Mouse (Mus musculus) lung, postnatal 25 days (tissue): ENCODE measurements at regions not wholly inside any gene's neighbourhood (a gene's known extent, or its start where the extent isn't known, plus 50 kb on each side); places are given as distances from the start of the nearest gene placed in this dataset.

Experiments used
- DNase-seq: peaks from one replicate; pipeline ENCODE4 v3.0.0; 2022; ENCODE audit warnings: low spot score

DNA sequence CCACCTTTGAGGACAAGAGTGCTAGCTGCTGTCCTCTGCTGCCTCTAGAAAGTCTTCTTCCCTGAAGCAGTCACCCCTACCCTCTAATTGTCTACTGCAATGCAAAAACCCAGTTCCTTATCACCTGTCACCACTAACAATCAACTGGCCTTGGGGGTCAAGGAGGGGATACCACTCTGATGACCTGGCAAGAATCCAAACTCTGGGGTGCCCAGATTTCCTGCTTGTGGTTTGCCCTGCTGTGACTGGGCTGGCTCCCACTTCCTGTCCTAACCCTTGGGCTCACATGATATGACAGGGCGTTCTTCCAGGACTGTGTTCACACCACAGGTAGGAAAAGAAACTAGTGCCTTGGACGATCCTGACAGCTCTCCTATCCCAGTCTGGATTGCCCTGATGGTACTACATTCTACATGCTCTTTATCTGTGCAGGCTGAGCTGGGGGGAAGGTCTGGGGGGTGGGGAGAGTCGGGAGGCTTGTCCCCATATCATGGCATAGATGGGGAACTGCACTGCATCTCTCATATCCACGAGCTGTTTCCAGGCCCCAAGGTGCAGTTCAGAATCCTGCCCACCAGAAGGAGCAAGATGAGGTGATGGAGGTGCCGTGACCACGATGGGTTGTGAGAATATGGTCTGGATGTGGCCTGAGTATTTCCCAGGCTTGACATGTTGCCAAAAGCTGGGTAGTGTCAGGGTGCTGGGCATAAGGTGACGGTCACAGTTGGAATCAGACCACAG is 81.0 kb downstream of the Maf start:
- no peak for DNase-seq

DNA sequence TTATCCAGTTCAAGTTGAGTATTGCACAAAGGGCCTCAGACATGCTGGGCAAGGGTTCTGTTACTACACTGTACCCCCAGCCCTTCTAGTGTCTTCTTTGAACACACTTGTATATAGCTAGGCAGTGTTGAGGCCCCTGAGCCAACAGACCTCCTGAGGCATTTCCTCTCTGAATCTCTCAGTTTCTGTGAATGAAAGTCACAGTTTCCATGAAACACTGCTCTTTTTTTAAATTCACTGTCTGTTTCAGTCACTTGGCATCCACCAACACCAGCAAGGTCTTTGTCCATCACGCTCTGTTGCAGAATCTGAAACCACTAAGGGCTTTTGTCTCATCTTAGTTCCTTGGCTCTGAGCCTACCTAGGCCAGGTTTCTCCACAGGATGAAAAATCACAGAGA is 82.5 kb downstream of the Maf start:
- DNase-seq = no peak

DNA sequence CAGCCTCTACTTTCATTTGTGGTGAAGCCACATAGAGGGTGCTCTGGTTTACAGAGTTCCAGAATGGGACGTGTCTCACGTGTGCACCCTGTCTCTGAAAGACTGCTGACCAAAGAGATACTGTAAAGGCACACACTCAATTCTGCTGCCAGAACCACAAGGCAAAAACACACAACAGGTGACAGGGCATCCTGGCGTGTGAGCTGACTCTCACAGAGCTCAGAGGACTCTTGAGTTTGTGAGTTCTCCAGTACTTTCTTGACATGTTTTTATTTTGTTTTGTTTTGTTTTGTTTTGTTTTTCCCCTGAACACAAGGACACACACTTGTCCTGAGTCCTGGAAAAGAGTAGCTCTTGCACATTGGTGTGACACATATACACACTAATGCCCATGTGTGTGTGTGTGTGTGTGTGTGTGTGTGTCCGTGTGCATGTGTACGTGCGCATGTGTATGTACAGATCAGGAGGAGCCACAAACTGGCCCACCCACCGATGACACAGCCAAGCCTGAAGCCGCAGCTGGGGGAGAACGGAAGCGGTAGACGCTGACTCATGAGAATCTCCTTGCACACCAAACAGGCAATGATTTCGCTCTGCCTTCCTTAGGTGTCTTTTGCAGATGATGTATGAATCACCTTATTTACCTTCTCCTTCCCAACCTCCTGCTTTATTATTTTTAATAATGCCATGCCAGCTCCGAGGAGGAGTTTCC is 89.4 kb downstream of the Maf start:
- peak; percentile 8 for DNase-seq

DNA sequence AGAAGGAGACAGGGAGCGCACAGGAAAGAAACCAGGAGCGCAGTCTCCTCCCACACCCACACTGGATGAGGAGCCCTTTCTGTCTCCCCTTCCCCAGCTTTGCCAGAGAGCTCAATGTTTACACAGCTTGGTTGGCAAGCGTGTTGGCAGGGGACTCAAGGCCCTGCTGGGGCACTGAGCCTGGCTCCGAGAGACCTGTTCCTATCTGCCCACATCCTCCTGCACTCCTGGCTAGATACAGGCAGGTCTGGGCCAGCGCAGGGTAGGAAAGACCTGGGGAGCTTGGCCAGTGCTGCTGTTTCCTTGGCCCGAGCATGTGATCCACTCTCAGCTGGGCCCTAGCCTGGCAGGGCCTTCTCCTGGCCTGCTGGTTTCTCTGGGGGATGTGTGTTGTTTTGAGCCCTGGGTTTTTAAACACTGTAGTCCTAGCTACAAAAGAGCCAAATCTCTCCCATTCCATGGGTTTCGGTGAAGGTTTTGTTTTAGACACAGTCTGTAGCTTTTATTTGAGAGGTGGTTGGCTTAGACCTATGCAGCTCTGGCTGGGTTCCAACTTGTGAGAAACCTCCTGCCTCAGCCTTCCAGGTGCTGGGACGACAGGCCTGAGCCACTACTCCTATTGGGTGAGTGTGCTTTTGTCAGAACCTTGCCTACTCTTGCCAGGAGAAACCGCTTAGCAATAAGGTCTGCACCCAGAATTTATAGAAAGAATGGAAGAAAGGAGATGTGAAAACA is 90.6 kb downstream of the Maf start:
- no peak for DNase-seq

DNA sequence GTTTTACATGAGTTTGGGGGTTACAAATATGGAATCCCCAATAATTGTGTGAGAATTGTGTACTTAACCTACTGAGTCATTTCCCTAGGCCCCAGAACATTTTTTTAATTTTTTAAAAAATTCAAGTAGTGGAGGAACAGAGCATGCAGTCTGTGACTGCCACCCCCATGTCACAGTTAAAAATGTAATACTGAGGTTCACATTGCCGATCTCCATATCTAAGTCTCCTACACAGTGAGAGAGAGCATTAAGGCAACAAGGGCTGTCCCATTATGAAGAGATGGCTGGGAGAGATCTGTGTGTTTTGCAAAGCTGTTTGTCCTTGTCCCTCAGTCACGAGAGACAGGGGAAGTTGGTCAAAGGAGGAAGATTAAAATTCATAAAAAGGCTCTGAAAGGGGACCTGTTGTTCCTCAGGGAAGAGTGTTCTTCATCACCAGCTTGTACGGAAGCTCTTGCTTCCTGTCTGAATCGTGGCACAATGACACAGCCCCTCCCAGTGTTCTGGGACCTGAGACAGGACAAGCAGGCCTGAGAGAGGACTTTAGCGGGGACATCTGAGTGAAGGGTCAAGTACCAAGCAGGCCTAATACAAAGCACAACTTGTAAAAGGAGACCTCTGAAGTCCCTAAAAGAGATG is 93.5 kb downstream of the Maf start:
- DNase-seq = peak; percentile 13

DNA sequence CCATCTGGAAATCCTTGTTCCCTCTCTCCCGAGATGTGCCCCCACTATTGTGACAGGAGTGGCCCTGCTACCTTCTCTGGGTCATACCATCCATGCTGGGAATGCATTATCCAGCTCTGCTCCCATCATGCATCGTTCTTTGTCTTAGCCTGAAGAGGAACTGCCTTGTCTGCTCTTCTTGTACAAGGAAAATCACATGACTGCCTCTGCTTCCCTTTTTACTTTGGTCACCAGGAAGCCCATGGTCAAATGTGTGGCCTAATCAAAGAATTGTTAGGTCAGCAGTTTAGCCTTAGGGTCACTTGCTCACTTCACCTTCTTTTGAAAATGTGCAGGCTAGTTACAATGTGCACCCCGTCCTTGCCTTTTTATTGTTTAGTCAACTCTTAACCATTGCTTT is 95.5 kb downstream of the Maf start:
- peak; percentile 19 for DNase-seq

DNA sequence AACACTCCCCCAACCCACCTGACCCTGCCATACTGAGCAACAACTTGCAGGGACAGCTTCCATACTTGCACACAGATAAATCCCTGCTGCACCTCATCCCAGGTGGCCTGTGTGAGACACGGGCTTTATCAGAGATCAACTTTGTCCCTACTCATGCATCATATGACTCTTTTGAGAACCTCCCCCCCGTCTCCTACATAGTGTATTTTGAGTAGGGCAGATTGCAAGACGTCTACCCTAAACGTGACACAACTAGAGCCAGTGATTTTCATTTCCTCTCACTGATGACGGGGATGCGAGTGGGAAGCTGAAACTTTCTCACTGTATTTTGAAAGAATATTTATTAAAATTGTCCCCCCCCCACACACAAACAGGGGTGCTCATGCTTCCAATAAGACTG is 107.8 kb downstream of the Maf start:
- DNase-seq = no peak

DNA sequence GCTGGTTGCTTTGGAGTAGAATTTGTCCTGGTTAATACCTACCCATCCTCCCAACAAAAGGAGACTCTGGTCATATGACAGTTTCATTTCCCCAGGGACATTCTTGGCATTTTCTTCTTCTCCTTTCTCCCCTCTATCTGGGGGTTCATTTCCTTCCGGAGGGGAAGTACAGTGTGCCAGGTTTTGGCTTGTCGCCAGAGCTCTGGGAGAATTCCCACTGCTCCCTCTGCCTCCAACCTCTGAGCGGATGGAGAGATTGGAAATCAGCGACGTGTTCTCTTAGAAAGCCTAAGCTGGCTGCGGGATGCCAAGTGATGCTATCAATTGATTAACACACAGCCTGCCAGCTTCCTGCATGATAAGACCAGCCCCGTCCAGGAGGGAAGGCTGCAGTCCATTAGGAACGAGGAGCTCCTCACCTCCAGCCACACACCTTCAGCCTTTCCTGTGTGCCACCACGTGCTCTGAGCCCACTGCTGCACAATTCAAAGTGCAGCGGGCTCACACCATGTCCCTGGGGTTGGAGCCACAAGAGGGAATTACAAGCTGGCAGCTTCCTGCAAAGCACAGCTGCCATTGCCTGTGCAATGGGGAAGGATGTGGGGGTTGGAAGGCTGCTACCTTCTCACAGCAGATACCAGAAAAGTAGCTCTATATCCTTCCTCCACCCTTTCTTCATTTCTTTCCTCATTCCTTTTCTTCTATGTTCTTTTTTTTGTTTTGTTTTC is 110.2 kb downstream of the Maf start:
- no peak for DNase-seq

DNA sequence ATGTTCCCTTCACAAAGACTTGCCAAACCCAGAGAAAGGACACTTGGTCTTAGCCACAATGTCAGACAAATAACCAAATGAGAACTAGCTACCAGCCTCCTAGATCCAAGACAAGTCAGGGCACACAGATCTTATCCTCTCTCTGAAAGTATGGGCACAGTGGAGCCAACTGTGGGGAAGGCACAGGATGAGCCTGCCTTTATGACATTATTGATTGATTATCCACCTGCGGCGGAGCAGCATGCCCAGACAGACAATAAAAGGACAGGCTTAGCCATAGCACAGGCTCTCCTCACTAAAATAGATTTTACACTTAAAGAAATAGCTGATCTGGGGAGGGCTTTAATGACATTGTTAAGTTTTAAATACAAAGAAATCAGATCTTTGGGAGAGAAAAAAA is 117.9 kb downstream of the Maf start:
- DNase-seq = no peak

DNA sequence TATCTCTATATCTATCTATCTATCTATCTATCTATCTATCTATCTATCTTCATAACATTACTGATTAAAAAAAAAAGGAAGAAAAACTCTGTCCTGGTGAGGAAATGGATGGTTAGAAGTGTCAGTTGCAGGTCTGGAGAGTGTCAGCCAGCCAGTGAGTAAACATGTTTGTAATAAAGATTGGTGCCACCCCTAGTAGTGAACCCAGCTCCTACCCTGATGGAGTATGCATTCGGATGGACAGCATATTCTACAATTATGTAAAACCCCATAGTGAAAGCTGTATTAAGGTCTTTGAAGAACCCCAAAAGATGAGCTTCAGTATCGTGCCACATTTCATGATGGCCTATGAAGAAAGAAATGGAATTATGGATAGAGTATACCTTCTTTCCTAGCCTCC is 118.5 kb downstream of the Maf start:
- no peak for DNase-seq

DNA sequence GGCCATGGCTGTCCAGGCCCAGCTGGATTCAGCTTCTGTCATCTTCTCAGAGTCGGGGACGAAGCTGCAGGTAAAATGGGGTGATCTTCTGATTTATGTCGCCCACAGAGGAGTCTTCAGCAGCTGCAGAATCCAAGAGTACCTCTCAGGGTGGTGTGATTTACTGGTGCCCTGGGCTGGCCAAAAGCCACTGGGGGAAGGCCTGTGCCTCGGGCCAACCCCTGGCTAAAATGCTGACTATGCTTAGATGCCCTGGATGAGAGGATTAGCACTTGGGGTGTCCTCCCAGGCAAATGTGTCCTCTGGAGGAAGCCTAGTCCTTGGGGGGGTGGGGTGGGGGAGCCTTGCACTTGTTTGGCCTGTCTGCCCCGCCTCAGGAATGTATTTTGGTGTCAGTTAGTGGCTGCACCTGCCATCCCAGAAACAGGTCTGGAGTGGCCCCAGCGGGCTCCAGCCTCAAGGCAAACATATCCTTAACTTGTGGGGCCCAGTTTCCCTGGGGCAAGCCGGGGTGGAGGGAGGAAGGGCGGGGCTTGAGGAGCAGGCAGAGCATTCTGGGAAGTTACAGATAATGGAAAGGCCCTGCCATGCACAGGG is 123.2 kb downstream of the Maf start:
- no peak for DNase-seq

DNA sequence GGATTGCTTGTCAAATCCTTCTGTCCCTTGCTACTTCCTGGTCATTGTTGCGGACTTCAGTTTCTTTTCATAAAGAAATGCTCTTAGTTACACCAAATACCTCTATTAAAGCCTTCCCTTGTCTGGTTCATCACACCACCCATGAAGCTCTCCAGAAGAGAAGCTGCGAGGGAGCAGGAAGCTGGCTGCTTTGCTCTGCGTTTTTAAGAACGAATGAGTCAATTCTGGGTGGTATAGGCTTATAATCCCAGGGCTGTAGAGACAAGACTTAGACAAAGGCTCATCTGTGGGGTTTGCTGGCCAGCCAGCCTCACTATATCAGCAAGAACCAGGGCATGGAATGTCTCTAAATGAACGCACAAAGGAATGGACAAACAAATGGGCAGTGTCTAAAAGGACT is 124.4 kb downstream of the Maf start:
- DNase-seq = no peak

DNA sequence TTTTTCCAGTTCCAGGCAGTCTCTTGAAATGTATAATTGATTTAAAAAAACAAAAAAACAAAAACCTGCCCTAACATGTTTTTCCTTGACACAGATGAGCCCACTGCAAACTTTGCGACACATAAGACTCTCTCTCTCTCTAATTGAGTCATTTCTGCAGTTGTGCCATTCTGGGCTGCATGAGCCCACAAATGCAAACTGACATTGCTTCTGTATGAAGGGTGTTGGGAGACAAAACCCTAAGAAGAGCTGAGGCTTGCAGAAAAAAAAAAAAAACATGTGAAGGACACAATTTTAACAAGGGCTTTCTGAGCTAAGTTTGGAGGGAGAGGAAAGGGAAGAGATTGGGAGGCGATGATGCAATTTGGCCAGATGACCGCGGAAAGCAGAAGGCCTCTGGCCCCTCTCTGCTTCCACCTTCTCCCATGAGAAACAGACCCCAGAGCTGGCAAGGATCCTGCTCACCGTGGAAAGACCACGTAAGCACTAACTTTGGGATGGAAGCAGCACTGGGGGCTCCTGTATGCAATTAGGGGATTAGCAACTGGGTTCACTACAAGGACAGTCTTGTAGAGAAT is 125.6 kb downstream of the Maf start:
- DNase-seq = no peak

DNA sequence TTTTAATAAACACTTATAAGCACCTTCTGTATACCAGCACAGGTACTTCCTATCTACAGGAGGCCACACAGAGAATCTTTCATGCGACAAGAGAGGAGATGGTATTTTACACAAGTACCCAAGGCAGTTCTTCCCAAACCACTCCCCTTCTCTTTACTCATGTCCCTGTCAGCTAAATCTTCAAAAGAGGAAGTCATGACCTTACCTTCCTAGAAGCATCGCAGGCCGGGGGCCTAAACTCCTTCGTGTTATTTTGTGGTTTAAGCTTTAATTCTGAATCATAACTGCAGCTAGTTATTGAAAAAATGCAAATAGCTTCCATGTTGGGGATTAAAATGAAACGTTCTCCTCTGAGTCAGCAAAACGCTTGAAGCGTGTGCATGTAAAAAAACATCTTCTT is 139.2 kb downstream of the Maf start:
- DNase-seq = no peak

DNA sequence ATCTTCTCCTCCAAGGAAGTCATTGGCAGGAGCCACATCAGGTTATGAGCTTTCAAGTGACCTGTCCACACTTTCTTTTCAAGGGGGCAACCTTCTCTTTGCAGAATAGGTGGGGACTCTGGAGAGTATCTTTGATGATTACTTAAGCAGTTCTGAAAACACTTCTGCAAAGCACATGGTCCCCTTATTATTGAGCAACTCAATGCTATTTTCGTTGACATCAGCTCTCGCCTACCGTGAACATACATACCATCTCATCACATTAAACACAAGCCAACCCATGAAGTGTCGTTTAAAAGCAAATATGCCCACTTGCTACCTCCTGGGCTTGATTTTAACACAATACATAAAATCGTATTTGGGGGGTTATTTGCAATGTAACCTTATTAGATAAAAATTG is 141.8 kb downstream of the Maf start:
- no peak for DNase-seq

DNA sequence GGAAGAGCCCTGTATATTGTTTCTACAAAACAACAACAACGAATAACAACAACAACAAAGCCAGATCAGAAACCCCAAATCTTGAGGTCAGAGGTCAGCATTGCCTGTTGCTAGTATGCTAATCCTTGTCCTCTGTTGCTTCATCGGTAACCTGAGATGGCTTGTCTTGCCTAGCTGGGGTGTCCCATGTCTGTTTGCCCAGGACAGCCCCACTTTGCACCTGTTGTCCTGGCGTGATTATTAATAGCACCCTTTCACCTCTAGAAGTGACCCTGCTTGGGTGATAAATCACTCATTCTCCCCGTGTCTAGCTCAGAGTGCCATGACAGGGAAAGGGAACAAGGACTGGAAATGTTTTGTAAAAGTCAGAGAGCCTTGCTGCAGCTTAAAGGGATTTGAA is 145.2 kb downstream of the Maf start:
- DNase-seq = no peak

DNA sequence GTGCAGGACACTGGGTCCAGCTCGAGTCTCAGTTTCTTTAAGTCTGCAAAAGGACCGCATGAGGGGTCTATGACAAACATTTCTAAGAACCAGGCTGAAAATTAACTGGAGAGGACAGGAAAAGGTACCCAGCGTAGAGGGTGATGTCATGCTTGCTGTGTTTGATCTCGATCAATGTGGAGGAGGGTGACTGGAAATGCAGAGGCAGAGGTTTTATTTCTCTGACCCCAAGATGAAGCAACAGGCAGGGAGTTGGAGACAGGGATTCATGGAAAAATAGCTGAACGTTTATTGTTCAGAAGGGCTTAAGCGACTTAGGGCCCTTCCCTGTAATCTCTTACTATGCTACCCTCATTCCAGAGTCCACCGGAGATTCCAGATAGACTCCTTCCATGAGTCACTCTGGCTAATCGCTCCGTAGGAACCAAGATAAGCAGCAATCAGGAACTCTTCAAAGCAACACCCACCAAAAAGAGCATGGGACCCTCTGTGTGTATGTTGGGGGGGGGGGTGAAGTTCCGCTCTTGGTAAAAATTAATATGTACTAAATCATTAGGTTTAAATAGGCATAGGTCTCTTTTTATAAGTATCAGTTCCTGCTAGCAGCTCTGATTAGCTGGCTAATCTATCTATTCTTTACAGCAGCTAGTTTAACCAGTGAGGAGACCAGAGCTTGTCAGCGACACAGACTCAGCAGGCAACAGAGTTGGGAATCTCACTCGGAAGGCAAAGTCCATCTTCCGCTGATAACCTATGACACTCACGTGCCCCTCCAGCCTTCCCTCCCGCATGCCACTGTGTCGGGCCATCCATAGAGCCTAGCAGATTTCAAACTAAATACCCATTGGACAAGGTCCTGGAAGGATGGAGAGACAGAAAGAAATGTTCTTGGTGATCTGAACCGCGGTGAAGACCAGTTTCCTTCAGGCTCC is 146.3 kb downstream of the Maf start:
- no peak for DNase-seq

DNA sequence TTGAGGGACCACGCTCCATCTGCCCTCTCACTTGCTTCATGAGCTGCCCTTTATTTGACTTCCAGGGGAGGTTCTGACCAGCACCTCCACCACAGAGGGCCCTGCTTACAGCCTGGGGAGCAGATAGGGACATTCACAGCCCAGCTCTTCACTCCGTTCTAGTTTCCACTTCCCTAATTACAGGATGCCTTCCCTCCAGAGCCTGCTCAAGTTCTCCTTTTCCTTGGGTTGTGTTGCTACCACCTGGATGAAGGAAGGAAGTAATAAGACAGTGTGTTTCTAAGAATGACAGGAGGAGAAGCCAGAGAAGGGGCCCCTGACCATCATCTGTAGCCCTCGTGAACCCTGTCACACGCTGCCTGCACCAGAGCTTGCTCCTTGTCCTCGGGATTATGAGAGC is 152.1 kb downstream of the Maf start:
- DNase-seq = no peak

DNA sequence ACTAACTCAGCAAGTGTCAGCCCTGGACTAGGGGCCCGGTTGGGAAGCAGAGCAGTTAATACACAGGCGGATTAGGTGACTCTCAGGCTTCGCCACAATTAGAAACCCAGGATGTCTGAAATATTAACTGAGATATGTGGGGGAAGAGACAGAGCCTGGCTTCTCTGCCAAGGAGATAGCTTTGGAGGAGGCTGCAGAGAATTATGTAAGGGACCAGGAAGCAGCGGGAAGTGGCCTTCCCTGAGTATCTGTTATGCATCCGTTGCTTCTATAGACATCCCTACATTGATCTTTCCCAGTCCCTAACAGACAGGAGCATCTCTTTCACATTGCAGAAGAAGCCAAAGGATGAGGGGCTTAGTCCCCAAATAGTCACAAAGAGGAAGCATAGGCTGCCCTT is 153.4 kb downstream of the Maf start:
- DNase-seq = no peak

DNA sequence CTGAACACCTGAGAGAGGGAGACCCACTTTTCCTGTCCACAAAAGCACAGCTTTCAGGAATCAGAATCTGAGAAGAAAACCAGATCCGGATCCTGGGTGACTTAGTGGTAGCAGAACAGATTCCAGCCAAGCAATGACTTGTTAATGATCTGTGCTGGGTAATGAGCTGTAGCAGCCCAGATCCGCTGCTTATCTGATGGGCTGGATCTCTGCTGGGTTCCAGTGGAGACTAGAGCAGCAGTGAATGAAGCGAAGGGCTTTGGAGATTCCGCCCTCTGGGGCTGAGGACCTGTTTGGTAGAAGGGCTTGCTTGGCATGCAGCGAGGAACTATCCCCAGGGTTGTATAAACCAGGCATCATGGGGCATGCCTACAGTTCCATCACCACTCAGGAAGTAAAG is 156.3 kb downstream of the Maf start:
- DNase-seq = no peak
